Mouse (Mus musculus) hindbrain, embryonic 15.5 days (tissue): ENCODE measurements at regions not wholly inside any gene's neighbourhood (a gene's known extent, or its start where the extent isn't known, plus 50 kb on each side); places are given as distances from the start of the nearest gene placed in this dataset.
A peak's percentile ranks its signal among the peaks of the same experiment; 100 is the strongest.

Experiments used
- ATAC-seq: fragments of 200-750 bp; cut with Nextera tagmentation; 2 replicates; pipeline ENCODE4 v1.8.0; 2017; ENCODE audit warnings: low read depth, moderate number of reproducible peaks, moderate TSS enrichment; ENCODE audit not compliant: low FRiP score
- H3K27ac ChIP-seq: fragments of 300-500 bp; sonication (generic); replicated peaks from 2 replicates; pipeline ENCODE4 v1.5.1; 2015; ENCODE audit warnings: mild to moderate bottlenecking, inconsistent platforms
- H3K27me3 ChIP-seq: fragments of 300-500 bp; sonication (generic); 2 replicates; pipeline ENCODE4 v1.6.1; 2015; ENCODE audit warnings: control low read depth, inconsistent platforms
- H3K36me3 ChIP-seq: fragments of 300-500 bp; sonication (generic); 2 replicates; pipeline ENCODE4 v1.6.1; 2015; ENCODE audit warnings: control low read depth, inconsistent platforms
- H3K4me1 ChIP-seq: fragments of 300-500 bp; sonication (generic); replicated peaks from 2 replicates; pipeline ENCODE4 v1.6.1; 2015; ENCODE audit warnings: control low read depth, inconsistent platforms
- H3K4me2 ChIP-seq: fragments of 300-500 bp; sonication (generic); 2 replicates; pipeline ENCODE4 v1.6.1; 2015; ENCODE audit warnings: moderate library complexity, mild to moderate bottlenecking, inconsistent platforms
- H3K4me3 ChIP-seq: fragments of 300-500 bp; sonication (generic); 2 replicates; pipeline ENCODE4 v1.5.1; 2015; ENCODE audit warnings: mild to moderate bottlenecking, inconsistent platforms
- H3K9ac ChIP-seq: fragments of 300-500 bp; sonication (generic); 2 replicates; pipeline ENCODE4 v1.6.1; 2015; ENCODE audit warnings: inconsistent platforms
- H3K9me3 ChIP-seq: fragments of 300-500 bp; sonication (generic); 2 replicates; pipeline ENCODE4 v1.6.1; 2016; ENCODE audit warnings: control low read depth, inconsistent platforms
- WGBS: fragments of 180-500 bp; shearing (Covaris S2); methylation state at CpG from one replicate; pipeline ENCODE4 v1.1.7; 2015; 5-methylcytosine and 5-hydroxymethylcytosine counted together

DNA sequence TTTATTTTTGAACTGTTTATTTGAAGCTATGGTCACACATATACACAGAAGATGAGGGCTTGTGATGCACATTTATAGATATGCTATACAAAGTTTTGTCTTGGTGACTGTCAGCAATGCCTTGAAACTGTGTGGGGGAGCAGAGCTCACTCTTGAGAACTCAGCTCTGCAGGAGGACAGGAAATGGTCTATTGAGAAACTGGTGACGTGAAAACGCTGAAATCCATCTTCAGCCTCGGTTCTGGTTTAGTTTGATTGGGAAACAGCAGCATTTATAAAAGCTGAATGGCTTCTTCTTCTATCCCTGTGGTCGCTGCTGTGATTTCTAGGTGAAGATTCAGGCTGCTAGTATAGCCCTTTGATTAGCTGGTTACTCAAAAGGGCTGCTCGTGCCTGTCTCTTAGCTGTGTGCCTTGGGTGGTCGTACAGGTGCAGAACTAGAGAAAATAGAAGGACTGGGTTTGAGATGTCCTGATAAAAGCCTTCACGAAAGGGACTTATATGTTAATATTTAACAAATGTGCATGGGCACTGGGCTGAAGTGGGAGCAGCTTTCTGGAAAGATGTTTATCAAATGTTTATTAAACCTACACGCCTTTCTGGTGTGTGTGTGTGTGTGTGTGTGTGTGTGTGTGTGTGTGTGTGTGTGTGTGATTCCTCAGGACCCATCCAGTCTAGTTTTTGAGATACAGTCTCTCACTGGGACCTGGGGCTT is 124.9 kb upstream of the Map3k1 start:
- no peak overlapping the region for H3K4me2 ChIP-seq
- no peak overlapping the region for H3K4me3 ChIP-seq
- H3K4me1 ChIP-seq, result peaks cover 10% of the 10 kb centered on the region
- no peaks in the 10 kb centered on the region for H3K27me3 ChIP-seq
- H3K9me3 ChIP-seq, result no peaks in the 10 kb centered on the region
- WGBS, result 72% methylated on average over 8 of the region's 8 CpGs
- no peak overlapping the region for H3K27ac ChIP-seq
- no peak for ATAC-seq
- H3K36me3 ChIP-seq, result no peaks in the 10 kb centered on the region
- no peak overlapping the region for H3K9ac ChIP-seq

GRCm38 (mm10) chr13:111935721-111936080 is 126.9 kb upstream of the Map3k1 start:
- H3K4me2 ChIP-seq, result no peak overlapping the region
- no peak for ATAC-seq
- H3K36me3 ChIP-seq, result no peaks in the 10 kb centered on the region
- 89% methylated on average over 1 of the region's 1 CpGs for WGBS
- no peaks in the 10 kb centered on the region for H3K9me3 ChIP-seq
- no peak overlapping the region for H3K27ac ChIP-seq
- H3K4me3 ChIP-seq, result no peak overlapping the region
- H3K27me3 ChIP-seq, result no peaks in the 10 kb centered on the region
- peaks cover 9% of the 10 kb centered on the region for H3K4me1 ChIP-seq
- no peak overlapping the region for H3K9ac ChIP-seq

DNA sequence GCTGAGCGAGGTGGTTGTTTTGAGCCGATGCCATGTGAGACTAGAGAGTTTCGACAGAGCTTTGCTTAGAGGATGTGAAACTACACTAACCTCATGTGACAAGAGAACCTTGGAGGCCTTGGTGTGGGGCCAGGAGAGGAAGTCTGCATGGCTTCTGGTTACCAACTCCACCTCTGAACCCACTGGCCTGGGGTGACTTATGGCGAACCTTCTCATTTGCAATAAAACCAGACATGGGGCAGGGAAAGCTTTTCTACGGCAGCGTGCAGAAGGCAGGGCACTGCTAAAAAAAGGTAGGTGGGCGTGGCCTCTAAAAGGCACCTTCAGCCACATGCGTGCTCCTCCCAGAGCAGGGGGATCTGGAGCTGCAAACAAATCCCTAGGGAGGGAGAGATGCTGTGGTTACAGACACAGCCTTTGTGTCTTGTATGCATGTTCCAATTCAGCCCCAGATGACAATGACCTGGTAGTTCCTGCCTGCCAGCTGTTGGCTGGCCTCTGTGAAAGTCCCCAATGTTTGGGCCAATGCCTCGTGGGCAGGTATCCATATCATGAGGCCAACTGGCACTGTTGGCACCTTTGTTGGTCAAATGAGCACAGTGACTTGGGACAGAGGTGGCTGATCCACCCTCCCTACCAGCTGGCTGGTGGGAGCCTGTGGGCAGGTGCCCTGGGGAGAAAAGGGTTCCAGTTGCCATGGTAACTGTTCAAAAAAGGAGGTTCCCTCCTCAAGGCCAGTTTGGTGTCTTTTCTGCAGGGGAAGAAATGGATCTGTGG is 127.5 kb upstream of the Map3k1 start:
- H3K4me2 ChIP-seq, result no peak overlapping the region
- H3K27me3 ChIP-seq, result no peaks in the 10 kb centered on the region
- 0 out of 2 replicates have a peak overlapping the region, but pooled peaks have one; percentile 23 for H3K27ac ChIP-seq
- peak; percentile 79 for ATAC-seq
- no peaks in the 10 kb centered on the region for H3K9me3 ChIP-seq
- peaks cover 9% of the 10 kb centered on the region for H3K4me1 ChIP-seq
- 67% methylated on average over 9 of the region's 9 CpGs for WGBS
- H3K4me3 ChIP-seq, result no peak overlapping the region
- H3K9ac ChIP-seq, result no peak overlapping the region
- H3K36me3 ChIP-seq, result no peaks in the 10 kb centered on the region

- Histone ChIP-seq H3K4me3 (no peak overlapping the region), H3K36me3 (no peaks in the 10 kb centered on the region), H3K27me3 (no peaks in the 10 kb centered on the region), H3K4me1 (peaks cover 9% of the 10 kb centered on the region), H3K9ac (no peak overlapping the region), H3K27ac (no peak overlapping the region), H3K9me3 (no peaks in the 10 kb centered on the region), H3K4me2 (no peak overlapping the region)
- WGBS, result 64% methylated on average over 8 of the region's 8 CpGs
- ATAC-seq, result peak; percentile 3; the same call in 1 of the 2 replicates
Measured at GRCm38 (mm10) chr13:111936983-111937382, 128.2 kb upstream of the Map3k1 start.

- 67% methylated on average over 8 of the region's 8 CpGs for WGBS
- no peak overlapping the region for H3K27ac ChIP-seq
- no peaks in the 10 kb centered on the region for H3K36me3 ChIP-seq
- H3K4me1 ChIP-seq, result peaks cover 15% of the 10 kb centered on the region
- H3K9me3 ChIP-seq, result no peaks in the 10 kb centered on the region
- no peak overlapping the region for H3K4me2 ChIP-seq
- no peaks in the 10 kb centered on the region for H3K27me3 ChIP-seq
- no peak overlapping the region for H3K4me3 ChIP-seq
- no peak for ATAC-seq
- H3K9ac ChIP-seq, result no peak overlapping the region
Measured at GRCm38 (mm10) chr13:111938896-111939422, 130.2 kb upstream of the Map3k1 start.

GRCm38 (mm10) chr13:111939534-111940115 is 130.8 kb upstream of the Map3k1 start:
- Histone ChIP-seq H3K4me3 (no peak overlapping the region), H3K9ac (no peak overlapping the region), H3K4me1 (peaks cover 18% of the 10 kb centered on the region), H3K9me3 (no peaks in the 10 kb centered on the region), H3K27me3 (no peaks in the 10 kb centered on the region), H3K27ac (no peak overlapping the region), H3K4me2 (no peak overlapping the region), H3K36me3 (no peaks in the 10 kb centered on the region)
- 77% methylated on average over 6 of the region's 6 CpGs for WGBS
- no peak for ATAC-seq

- H3K27me3 ChIP-seq, result no peaks in the 10 kb centered on the region
- no peak overlapping the region for H3K27ac ChIP-seq
- H3K4me3 ChIP-seq, result no peak overlapping the region
- WGBS, result 89% methylated on average over 4 of the region's 4 CpGs
- no peaks in the 10 kb centered on the region for H3K9me3 ChIP-seq
- no peak for ATAC-seq
- H3K4me2 ChIP-seq, result no peak overlapping the region
- H3K4me1 ChIP-seq, result peaks cover 18% of the 10 kb centered on the region
- no peaks in the 10 kb centered on the region for H3K36me3 ChIP-seq
- no peak overlapping the region for H3K9ac ChIP-seq
Measured at GRCm38 (mm10) chr13:111940275-111940674, 131.5 kb upstream of the Map3k1 start.

- 78% methylated on average over 6 of the region's 6 CpGs for WGBS
- Histone ChIP-seq H3K4me1 (peaks cover 18% of the 10 kb centered on the region), H3K36me3 (no peaks in the 10 kb centered on the region), H3K4me3 (no peak overlapping the region), H3K9ac (no peak overlapping the region), H3K9me3 (no peaks in the 10 kb centered on the region), H3K27ac (no peak overlapping the region), H3K4me2 (no peak overlapping the region), H3K27me3 (no peaks in the 10 kb centered on the region)
- ATAC-seq, result no peak
Measured at GRCm38 (mm10) chr13:111940796-111941513, 132.2 kb upstream of the Map3k1 start.

GRCm38 (mm10) chr13:111941946-111942345 is 133.2 kb upstream of the Map3k1 start:
- Histone ChIP-seq H3K4me3 (no peak overlapping the region), H3K36me3 (no peaks in the 10 kb centered on the region), H3K4me2 (no peak overlapping the region), H3K27ac (no peak overlapping the region), H3K4me1 (peaks cover 9% of the 10 kb centered on the region), H3K27me3 (no peaks in the 10 kb centered on the region), H3K9ac (no peak overlapping the region), H3K9me3 (no peaks in the 10 kb centered on the region)
- WGBS, result 95% methylated on average over 4 of the region's 4 CpGs
- ATAC-seq, result no peak

DNA sequence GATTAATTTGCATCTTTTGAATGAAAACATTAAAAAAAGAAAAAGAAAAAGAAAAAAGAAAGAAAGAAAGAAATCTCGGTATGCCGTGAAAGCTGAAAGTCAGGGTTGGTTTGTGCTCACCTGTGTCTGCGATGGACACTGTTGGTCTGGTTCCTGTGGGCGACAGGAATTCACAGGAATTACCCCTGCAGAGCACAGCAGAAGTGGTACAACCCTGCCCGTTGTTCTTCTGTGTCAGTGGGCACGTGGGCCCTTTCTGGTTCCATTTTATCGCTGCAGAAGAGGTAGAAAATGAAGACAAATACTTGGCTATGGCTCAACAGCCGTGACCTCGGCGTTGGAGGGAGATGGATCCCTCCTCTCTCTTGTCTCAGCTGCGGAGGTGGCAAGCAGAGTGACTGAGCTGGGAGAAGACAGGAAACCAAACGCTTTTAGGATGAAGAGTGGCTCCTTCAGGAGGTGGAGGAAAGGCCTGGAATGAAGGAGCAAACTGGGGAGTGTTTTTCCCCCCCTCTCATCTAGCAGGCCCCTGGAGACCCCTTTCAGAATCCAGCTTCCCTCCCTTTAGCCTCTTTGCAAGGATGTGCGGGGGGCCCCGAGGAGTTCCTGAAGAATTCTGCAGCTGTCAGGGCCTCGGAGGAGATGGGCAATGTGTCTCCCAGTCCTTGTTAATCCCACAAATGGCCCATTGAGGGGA is 134.7 kb upstream of the Map3k1 start:
- WGBS, result 44% methylated on average over 15 of the region's 15 CpGs
- Histone ChIP-seq H3K4me1 (peaks cover 9% of the 10 kb centered on the region), H3K4me3 (no peak overlapping the region), H3K9ac (no peak overlapping the region), H3K27ac (no peak overlapping the region), H3K9me3 (no peaks in the 10 kb centered on the region), H3K27me3 (no peaks in the 10 kb centered on the region), H3K4me2 (no peak overlapping the region), H3K36me3 (no peaks in the 10 kb centered on the region)
- no peak; the same call in none of the 2 replicates for ATAC-seq

GRCm38 (mm10) chr13:111944089-111944406 is 135.3 kb upstream of the Map3k1 start:
- H3K27ac ChIP-seq, result peak overlapping the region; percentile 22; the same call in 1 of the 2 replicates

More at GRCm38 (mm10) chr13:111944089-111944406, 135.3 kb upstream of the Map3k1 start:
- H3K27me3 ChIP-seq, result no peaks in the 10 kb centered on the region
- no peaks in the 10 kb centered on the region for H3K9me3 ChIP-seq
- peaks cover 9% of the 10 kb centered on the region for H3K4me1 ChIP-seq
- H3K9ac ChIP-seq, result no peak overlapping the region
- H3K4me2 ChIP-seq, result no peak overlapping the region
- ATAC-seq, result peak; percentile 79
- WGBS, result 6% methylated on average over 5 of the region's 5 CpGs
- no peak overlapping the region for H3K4me3 ChIP-seq
- H3K36me3 ChIP-seq, result no peaks in the 10 kb centered on the region
